Mouse (Mus musculus) limb, embryonic 11.5 days (tissue): Measurements from ENCODE around the gene Tril. TPM values are rescaled to one million over a fixed set of nuclear protein-coding genes. Genes with fewer than 3 reads are reported as not detected.
A peak's percentile ranks its signal among the peaks of the same experiment; 100 is the strongest.

ENCODE experiments used
- ATAC-seq: fragments of 200-750 bp; cut with Nextera tagmentation; 2 replicates; pipeline ENCODE4 v1.8.0; 2017; ENCODE audit warnings: low read depth; ENCODE audit not compliant: insufficient number of reproducible peaks, low FRiP score, low TSS enrichment
- DNase-seq: peaks from one replicate; pipeline ENCODE4 v3.0.0-alpha.2; 2015; ENCODE audit warnings: low spot score
- H3K27ac ChIP-seq: fragments of 300-500 bp; sonication (generic); replicated peaks from 2 replicates; pipeline ENCODE4 v1.5.1; 2014; ENCODE audit warnings: low read depth, mild to moderate bottlenecking, low read length
- H3K27me3 ChIP-seq: fragments of 300-500 bp; sonication (generic); 2 replicates; pipeline ENCODE4 v1.6.1; 2014; ENCODE audit warnings: mild to moderate bottlenecking, low read length, mixed read lengths; ENCODE audit not compliant: control insufficient read depth, insufficient read depth
- H3K36me3 ChIP-seq: fragments of 300-500 bp; sonication (generic); 2 replicates; pipeline ENCODE4 v1.6.1; 2014; ENCODE audit warnings: mild to moderate bottlenecking, low read length, moderate library complexity, mixed read lengths; ENCODE audit not compliant: control insufficient read depth, insufficient read depth
- H3K4me1 ChIP-seq: fragments of 300-500 bp; sonication (generic); 2 replicates; pipeline ENCODE4 v1.6.1; 2014; ENCODE audit warnings: low read length, mixed read lengths; ENCODE audit not compliant: control insufficient read depth, insufficient read depth
- H3K4me2 ChIP-seq: fragments of 300-500 bp; sonication (generic); 2 replicates; pipeline ENCODE4 v1.6.1; 2014; ENCODE audit warnings: low read depth, mild to moderate bottlenecking, moderate library complexity; ENCODE audit not compliant: severe bottlenecking
- H3K4me3 ChIP-seq: fragments of 300-500 bp; sonication (generic); 2 replicates; pipeline ENCODE4 v1.5.1; 2014; ENCODE audit warnings: low read depth, low read length
- H3K9ac ChIP-seq: fragments of 300-500 bp; sonication (generic); 2 replicates; pipeline ENCODE4 v1.6.1; 2014; ENCODE audit warnings: mild to moderate bottlenecking, low read length
- H3K9me3 ChIP-seq: fragments of 300-500 bp; sonication (generic); 2 replicates; pipeline ENCODE4 v1.6.1; 2016; ENCODE audit warnings: low read length; ENCODE audit not compliant: control insufficient read depth
- WGBS: fragments of 180-500 bp; shearing (Covaris S2); extraction: QIAGEN DNeasy Blood & Tissue Kit; methylation state at CpG from one replicate; pipeline ENCODE4 v1.1.7; 2014; 5-methylcytosine and 5-hydroxymethylcytosine counted together
- polyA plus RNA-seq: library from polyadenylated mRNA; unstranded; fragments of >200 nt; fragmentation: Nextera tagmentation; extraction: Ambion mirVana; gene quantifications from 2 replicates; pipeline ENCODE4 v1.2.1, GENCODE M21; 2014

The Tril gene
- polyA plus RNA-seq, 1 experiment from 2014 or later, result 48.1 TPM

DNA sequence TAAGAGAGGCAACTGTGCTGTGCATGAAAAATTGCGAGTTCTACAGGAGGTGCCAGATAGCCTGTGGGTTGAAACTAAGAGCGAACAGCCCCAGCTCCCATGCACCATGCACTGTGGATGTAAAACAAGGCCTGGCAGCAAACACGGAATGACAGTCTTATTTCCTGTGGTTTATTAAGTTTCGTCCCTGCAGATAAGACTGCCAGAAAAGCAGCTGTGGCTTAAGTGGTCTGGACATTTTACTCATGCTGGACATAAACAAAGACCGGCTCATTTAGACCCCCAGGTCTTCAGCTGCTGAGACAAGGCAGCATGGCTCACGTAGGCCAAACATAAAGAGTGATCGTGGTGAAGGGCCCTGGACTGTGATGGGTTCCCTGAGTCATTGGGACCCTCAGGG, 4.9 kb downstream of the Tril start:
- no peak overlapping the region for H3K4me3 ChIP-seq
- no peaks in the 10 kb centered on the region; the same call in 1 of the 2 replicates for H3K36me3 ChIP-seq
- no peak overlapping the region for H3K9ac ChIP-seq
- no peaks in the 10 kb centered on the region for H3K9me3 ChIP-seq
- ATAC-seq (no peak), DNase-seq (no peak)
- H3K27me3 ChIP-seq, result no peaks in the 10 kb centered on the region
- peak overlapping the region; percentile 4; the same call in 1 of the 2 replicates for H3K4me2 ChIP-seq
- peaks cover 18% of the 10 kb centered on the region for H3K4me1 ChIP-seq
- WGBS, result 64% methylated on average over 7 of the region's 7 CpGs
- H3K27ac ChIP-seq, result no peak overlapping the region

DNA sequence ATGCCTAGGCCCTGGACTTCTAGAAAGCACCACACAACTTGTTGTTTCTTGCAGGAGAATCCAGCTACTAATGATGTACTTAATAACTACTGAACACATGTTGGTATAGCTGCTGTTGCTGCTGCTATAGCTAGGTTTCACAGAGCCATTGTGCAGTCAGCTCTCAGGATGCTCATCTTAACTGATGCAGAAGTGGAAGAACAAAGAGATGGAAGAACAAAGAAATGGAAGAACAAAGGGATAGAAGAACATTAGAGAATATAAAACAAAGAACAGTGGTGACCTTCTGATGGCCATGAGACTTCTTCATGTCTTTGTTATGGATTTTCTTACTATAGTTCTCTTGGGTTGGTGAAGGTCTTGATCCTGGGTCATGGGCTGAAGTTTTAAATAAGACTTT, 6.4 kb downstream of the Tril start:
- Histone ChIP-seq H3K9ac (no peak overlapping the region), H3K9me3 (no peaks in the 10 kb centered on the region), H3K4me3 (no peak overlapping the region), H3K27ac (no peak overlapping the region), H3K27me3 (no peaks in the 10 kb centered on the region), H3K4me2 (no peak overlapping the region), H3K36me3 (no peaks in the 10 kb centered on the region; the same call in 1 of the 2 replicates), H3K4me1 (peaks cover 14% of the 10 kb centered on the region)
- no peak for ATAC-seq
- DNase-seq, result no peak

DNA sequence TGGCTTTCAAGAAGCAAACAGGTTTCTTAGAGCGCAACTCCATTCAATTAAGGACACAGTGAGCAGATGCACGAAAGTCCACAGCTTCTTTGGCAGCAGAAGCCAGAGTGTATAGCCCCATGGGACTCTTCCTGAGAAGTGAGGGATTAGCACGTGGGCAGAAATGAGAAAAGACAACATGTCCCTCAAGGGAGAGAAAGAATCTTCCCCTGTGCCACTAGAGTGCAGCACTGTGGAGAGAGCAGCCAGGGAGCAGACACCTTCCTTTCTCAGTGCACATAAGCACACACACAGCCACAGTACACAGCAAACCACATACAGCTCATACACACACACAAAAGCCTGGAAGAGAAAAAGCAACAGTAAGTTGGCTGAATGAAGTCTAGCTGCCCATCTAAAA, 8.4 kb downstream of the Tril start:
- no peak overlapping the region for H3K9ac ChIP-seq
- no peaks in the 10 kb centered on the region for H3K9me3 ChIP-seq
- WGBS, result 62% methylated on average over 3 of the region's 3 CpGs
- no peaks in the 10 kb centered on the region for H3K27me3 ChIP-seq
- no peaks in the 10 kb centered on the region; the same call in 1 of the 2 replicates for H3K36me3 ChIP-seq
- H3K4me2 ChIP-seq, result no peak overlapping the region
- H3K4me3 ChIP-seq, result no peak overlapping the region
- H3K27ac ChIP-seq, result no peak overlapping the region
- peaks cover 7% of the 10 kb centered on the region for H3K4me1 ChIP-seq
- DNase-seq, result no peak
- ATAC-seq, result no peak

DNA sequence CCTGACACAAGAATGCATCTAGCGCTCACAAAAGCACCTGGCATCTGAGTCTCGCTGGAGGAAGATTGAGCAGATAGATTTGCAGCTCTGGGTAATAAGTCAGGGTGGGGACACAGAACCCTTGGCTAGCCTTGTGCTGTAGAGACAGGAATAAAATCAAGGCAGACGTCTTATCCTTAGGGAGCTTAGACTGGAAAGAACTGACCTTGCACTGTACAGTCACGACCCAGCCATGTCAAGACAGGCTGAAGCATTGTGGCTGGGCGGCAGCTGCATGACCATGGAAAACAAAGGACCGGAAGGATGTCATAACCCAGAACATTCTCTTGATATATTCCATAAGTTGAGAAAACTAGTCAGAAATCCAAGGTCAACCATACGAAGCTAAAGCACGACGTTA, 11.8 kb downstream of the Tril start:
- H3K27ac ChIP-seq, result no peak overlapping the region
- H3K4me3 ChIP-seq, result no peak overlapping the region
- no peak overlapping the region for H3K9ac ChIP-seq
- DNase-seq, result no peak
- H3K27me3 ChIP-seq, result no peaks in the 10 kb centered on the region
- no peak for ATAC-seq
- no peaks in the 10 kb centered on the region for H3K9me3 ChIP-seq
- no peak overlapping the region for H3K4me2 ChIP-seq
- H3K4me1 ChIP-seq, result no peaks in the 10 kb centered on the region
- WGBS, result 83% methylated on average over 9 of the region's 9 CpGs
- H3K36me3 ChIP-seq, result no peaks in the 10 kb centered on the region

DNA sequence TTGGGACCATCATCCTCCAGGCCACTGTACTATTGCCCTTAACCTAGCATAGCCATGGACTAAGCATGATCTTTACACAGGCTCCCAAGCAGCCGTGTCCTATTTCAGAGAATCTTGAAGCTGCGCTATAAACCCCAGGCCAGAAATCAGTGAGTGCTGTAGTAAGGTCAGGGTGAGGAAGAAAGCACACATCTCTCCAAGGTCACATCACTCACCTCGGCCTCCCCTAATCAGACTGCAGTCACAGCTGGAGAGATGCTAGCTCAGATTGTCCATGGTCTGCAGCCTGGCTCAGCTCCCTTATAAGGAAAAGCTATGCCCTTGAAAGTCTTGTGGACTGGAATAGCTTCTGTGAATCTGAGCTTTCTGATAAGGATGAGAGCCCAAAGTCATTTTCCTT, 13.4 kb downstream of the Tril start:
- Histone ChIP-seq H3K27me3 (no peaks in the 10 kb centered on the region), H3K9me3 (no peaks in the 10 kb centered on the region), H3K4me1 (no peaks in the 10 kb centered on the region), H3K4me3 (no peak overlapping the region), H3K27ac (no peak overlapping the region), H3K36me3 (no peaks in the 10 kb centered on the region), H3K4me2 (no peak overlapping the region), H3K9ac (no peak overlapping the region)
- ATAC-seq (no peak), DNase-seq (no peak)
- 64% methylated on average over 3 of the region's 3 CpGs for WGBS

DNA sequence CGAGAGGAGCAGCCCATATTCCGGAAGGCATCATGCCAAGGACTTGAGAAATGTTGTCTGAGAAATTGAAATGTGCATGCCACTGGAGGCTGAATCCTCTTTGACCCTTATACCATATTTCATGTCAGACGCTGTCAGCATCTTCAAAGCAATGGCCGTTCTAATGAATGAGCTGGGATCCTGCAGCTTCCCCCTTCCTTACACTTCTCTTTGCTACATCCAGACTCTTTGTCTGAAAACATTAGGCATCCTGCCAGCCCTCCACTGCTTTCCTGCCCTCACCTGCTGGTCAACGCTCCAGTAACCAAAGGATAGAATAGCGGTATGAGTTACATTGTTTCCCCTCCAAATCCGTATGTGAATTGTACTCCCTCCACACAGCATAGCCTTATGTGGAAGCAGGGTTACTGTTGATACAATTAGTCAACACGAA, 14.0 kb downstream of the Tril start:
- DNase-seq, result no peak
- ATAC-seq, result no peak
- Histone ChIP-seq H3K4me3 (no peak overlapping the region), H3K9me3 (no peaks in the 10 kb centered on the region), H3K27ac (no peak overlapping the region), H3K9ac (no peak overlapping the region), H3K4me1 (no peaks in the 10 kb centered on the region), H3K27me3 (no peaks in the 10 kb centered on the region), H3K36me3 (no peaks in the 10 kb centered on the region), H3K4me2 (no peak overlapping the region)
- WGBS, result 47% methylated on average over 8 of the region's 8 CpGs

DNA sequence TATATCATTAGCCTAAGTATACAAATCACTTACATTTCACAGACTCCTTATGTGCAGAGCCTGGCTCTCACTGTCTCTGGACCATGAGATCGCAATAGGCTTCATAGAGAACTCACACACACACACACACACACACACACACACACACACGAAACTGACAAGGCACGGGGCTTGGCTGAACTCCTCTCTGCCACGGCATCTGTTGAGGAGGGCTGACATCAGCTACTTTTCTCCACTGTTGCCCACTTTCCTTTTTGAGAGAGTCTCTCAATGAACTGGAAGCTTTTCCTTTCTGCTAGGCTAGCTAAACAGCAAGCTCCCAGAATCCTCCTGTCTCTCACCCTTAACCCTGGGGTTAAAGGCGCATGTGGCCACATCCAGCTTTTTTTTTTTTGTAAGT, 14.6 kb downstream of the Tril start:
- no peaks in the 10 kb centered on the region for H3K9me3 ChIP-seq
- DNase-seq, result no peak
- no peak overlapping the region for H3K4me2 ChIP-seq
- no peaks in the 10 kb centered on the region for H3K36me3 ChIP-seq
- H3K27ac ChIP-seq, result no peak overlapping the region
- ATAC-seq, result no peak
- no peak overlapping the region for H3K4me3 ChIP-seq
- H3K4me1 ChIP-seq, result no peaks in the 10 kb centered on the region
- H3K9ac ChIP-seq, result no peak overlapping the region
- no peaks in the 10 kb centered on the region for H3K27me3 ChIP-seq
- 82% methylated on average over 5 of the region's 5 CpGs for WGBS

DNA sequence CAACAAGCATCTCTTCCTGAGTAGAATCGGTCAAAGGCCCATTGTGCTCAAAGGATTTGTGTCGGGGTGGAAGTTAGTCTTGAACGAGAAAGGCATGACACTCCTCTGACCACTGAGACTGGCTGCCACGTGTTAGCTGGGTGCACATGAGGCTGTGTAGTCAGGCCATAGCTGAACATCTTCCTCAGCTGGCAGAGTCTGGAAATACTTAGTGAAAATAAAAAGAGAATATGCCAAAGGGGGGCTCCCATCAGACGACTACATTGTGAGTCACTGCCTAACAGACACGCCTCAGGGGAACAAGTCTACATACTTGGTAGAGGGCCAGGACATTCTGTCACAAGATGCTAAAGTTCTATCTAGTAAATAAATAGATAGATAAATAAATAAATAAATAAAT, 16.5 kb downstream of the Tril start:
- H3K4me1 ChIP-seq, result no peaks in the 10 kb centered on the region
- no peaks in the 10 kb centered on the region for H3K36me3 ChIP-seq
- no peak overlapping the region for H3K4me3 ChIP-seq
- H3K27ac ChIP-seq, result no peak overlapping the region
- no peaks in the 10 kb centered on the region for H3K9me3 ChIP-seq
- no peak overlapping the region for H3K9ac ChIP-seq
- H3K4me2 ChIP-seq, result no peak overlapping the region
- 70% methylated on average over 6 of the region's 6 CpGs for WGBS
- H3K27me3 ChIP-seq, result no peaks in the 10 kb centered on the region
- ATAC-seq, result no peak
- no peak for DNase-seq

DNA sequence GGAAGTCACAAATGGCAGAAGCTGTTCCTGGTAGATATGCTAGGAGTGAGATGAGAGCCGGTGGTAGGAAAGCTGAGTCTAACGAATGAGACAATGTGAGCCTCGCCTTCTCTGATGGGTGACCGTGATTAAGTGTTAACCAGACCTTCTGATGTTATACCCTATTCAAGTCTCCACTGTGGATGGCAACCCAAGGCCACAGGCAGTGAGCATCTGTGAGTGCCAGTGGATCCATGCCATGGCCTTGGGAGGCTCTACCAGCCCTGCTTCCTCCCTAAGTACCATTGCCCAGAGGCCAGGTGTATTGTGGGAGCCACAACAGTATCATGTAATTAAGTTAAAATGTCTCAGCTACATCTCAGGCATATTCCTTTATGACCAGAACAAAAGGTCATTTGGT, 17.1 kb downstream of the Tril start:
- DNase-seq (no peak), ATAC-seq (no peak)
- 97% methylated on average over 4 of the region's 4 CpGs for WGBS
- Histone ChIP-seq H3K4me3 (no peak overlapping the region), H3K4me2 (no peak overlapping the region), H3K27ac (no peak overlapping the region), H3K4me1 (no peaks in the 10 kb centered on the region), H3K9ac (no peak overlapping the region), H3K27me3 (no peaks in the 10 kb centered on the region), H3K36me3 (no peaks in the 10 kb centered on the region), H3K9me3 (no peaks in the 10 kb centered on the region)
